Mouse (Mus musculus) frontal cortex, postnatal 10 days (tissue): ENCODE results near the gene Rgs3.

Source experiments
- DNase-seq, 2 experiments: peaks; one replicate each; pipeline ENCODE4 v3.0.0; 2022; ENCODE audit warnings: low spot score in 2 of 2, mixed read lengths in 1 of 2

The Rgs3 gene

GRCm38 (mm10) chr4:62742885-62743760, 183.5 kb downstream of the Rgs3 start:
- DNase-seq = no peak

GRCm38 (mm10) chr4:62744534-62744956, 184.9 kb downstream of the Rgs3 start:
- DNase-seq = no peak

GRCm38 (mm10) chr4:62744985-62745638, 185.5 kb downstream of the Rgs3 start:
- no peak for DNase-seq
